Mouse (Mus musculus): Measurements from ENCODE around the gene 1700001P01Rik. TPM values are rescaled to one million over a fixed set of nuclear protein-coding genes. Genes with fewer than 3 reads are reported as not detected.
A peak's percentile ranks its signal among the peaks of the same experiment; 100 is the strongest.
"Not testable (repeated sequence)": the region's sequence is repeated elsewhere in the genome, so short reads cannot be mapped to it uniquely, and the experiment has no call there.

The 1700001P01Rik gene
- total and polyA plus RNA-seq, 2 experiments from 2014 or later: not detected

DNA sequence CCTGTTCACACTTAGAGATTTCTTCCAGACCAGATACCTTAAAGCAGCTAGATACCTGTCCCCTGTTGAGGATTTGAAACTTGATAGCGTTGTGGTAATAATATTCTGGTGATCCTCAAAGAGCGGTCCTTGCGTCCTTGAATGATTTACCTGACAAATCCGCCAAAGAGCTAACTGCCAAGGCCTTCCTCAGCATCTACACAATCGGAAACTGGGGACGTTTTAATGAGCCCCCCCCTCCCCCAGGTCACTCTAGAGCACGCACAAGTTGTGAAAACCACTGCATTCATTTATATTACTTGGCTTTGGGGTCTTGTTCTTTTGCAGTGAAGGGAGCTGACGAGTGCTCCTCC lies 22.3 kb upstream of the 1700001P01Rik start:
- DNase-seq (ENCODE audit: low spot score) (no peak), ATAC-seq (no peak)
- peaks cover 19% of the 10 kb centered on the region for H3K4me1 ChIP-seq (ENCODE audit: insufficient read depth, low read length)
- H3K36me3 ChIP-seq (ENCODE audit: insufficient read depth, low read length): peaks cover 4% of the 10 kb centered on the region; the same call in 1 of the 2 replicates
- H3K9ac ChIP-seq (replicated peaks; ENCODE audit: low read length): no peak overlapping the region
- 41% methylated on average over 8 of the region's 8 CpGs for WGBS
- no peaks in the 10 kb centered on the region for H3K9me3 ChIP-seq (ENCODE audit: low read length)
- H3K4me3 ChIP-seq (ENCODE audit: low read length): peak overlapping the region; percentile 80
- no peaks in the 10 kb centered on the region for H3K27me3 ChIP-seq (ENCODE audit: insufficient read depth, low read length)
- no peak for TF ChIP-seq CTCF (IDR thresholded peaks at IDR 0.05; ENCODE audit: low read depth)
- H3K27ac ChIP-seq: peak overlapping the region; percentile 93
- H3K4me2 ChIP-seq (ENCODE audit: low read depth, low read length): peak overlapping the region; percentile 76

GRCm38 (mm10) chr11:97797369-97798082 lies 21.8 kb upstream of the 1700001P01Rik start:
- Histone ChIP-seq H3K4me1 (ENCODE audit: insufficient read depth, low read length) (peaks cover 16% of the 10 kb centered on the region), H3K27ac (peak overlapping the region; percentile 93; the same call in 1 of the 2 replicates), H3K9me3 (ENCODE audit: low read length) (no peaks in the 10 kb centered on the region), H3K9ac (replicated peaks; ENCODE audit: low read length) (no peak overlapping the region), H3K27me3 (ENCODE audit: insufficient read depth, low read length) (no peaks in the 10 kb centered on the region), H3K36me3 (ENCODE audit: insufficient read depth, low read length) (peaks cover 4% of the 10 kb centered on the region; the same call in 1 of the 2 replicates), H3K4me2 (ENCODE audit: low read depth, low read length) (peak overlapping the region; percentile 76; the same call in 1 of the 2 replicates), H3K4me3 (ENCODE audit: low read length) (peak overlapping the region; percentile 80; the same call in 1 of the 2 replicates)
- ATAC-seq (no peak), DNase-seq (ENCODE audit: low spot score) (no peak)
- 64% methylated on average over 15 of the region's 15 CpGs for WGBS
- no peak for TF ChIP-seq CTCF (IDR thresholded peaks at IDR 0.05; ENCODE audit: low read depth)

GRCm38 (mm10) chr11:97796910-97797309 lies 21.2 kb upstream of the 1700001P01Rik start:
- Histone ChIP-seq H3K36me3 (ENCODE audit: insufficient read depth, low read length) (no peaks in the 10 kb centered on the region), H3K4me3 (ENCODE audit: low read length) (peak overlapping the region; percentile 14; the same call in 1 of the 2 replicates), H3K27me3 (ENCODE audit: insufficient read depth, low read length) (no peaks in the 10 kb centered on the region), H3K4me2 (ENCODE audit: low read depth, low read length) (no peak overlapping the region), H3K9me3 (ENCODE audit: low read length) (no peaks in the 10 kb centered on the region), H3K4me1 (ENCODE audit: insufficient read depth, low read length) (peaks cover 11% of the 10 kb centered on the region), H3K9ac (replicated peaks; ENCODE audit: low read length) (no peak overlapping the region), H3K27ac (no peak overlapping the region)
- peak; percentile 81 for DNase-seq (ENCODE audit: low spot score)
- WGBS: 6% methylated on average over 6 of the region's 6 CpGs
- TF ChIP-seq CTCF (IDR thresholded peaks at IDR 0.05; ENCODE audit: low read depth): peak; percentile 45
- ATAC-seq: no peak

GRCm38 (mm10) chr11:97793165-97793564 lies 17.4 kb upstream of the 1700001P01Rik start:
- Histone ChIP-seq H3K4me3 (ENCODE audit: low read length) (no peak overlapping the region), H3K9ac (replicated peaks; ENCODE audit: low read length) (no peak overlapping the region), H3K9me3 (ENCODE audit: low read length) (no peaks in the 10 kb centered on the region), H3K27ac (no peak overlapping the region), H3K4me1 (ENCODE audit: insufficient read depth, low read length) (no peaks in the 10 kb centered on the region), H3K36me3 (ENCODE audit: insufficient read depth, low read length) (no peaks in the 10 kb centered on the region), H3K27me3 (ENCODE audit: insufficient read depth, low read length) (no peaks in the 10 kb centered on the region), H3K4me2 (ENCODE audit: low read depth, low read length) (no peak overlapping the region)
- DNase-seq (ENCODE audit: low spot score): peak; percentile 78
- no peak for ATAC-seq
- 12% methylated on average over 2 of the region's 2 CpGs for WGBS
- peak; percentile 70 for TF ChIP-seq CTCF (IDR thresholded peaks at IDR 0.05; ENCODE audit: low read depth)

- H3K9ac ChIP-seq (replicated peaks; ENCODE audit: low read length); H3K36me3 ChIP-seq (ENCODE audit: insufficient read depth, low read length); H3K4me3 ChIP-seq (ENCODE audit: low read length); H3K4me1 ChIP-seq (ENCODE audit: insufficient read depth, low read length); H3K27ac ChIP-seq; H3K4me2 ChIP-seq (ENCODE audit: low read depth, low read length); ATAC-seq; DNase-seq (ENCODE audit: low spot score); H3K9me3 ChIP-seq (ENCODE audit: low read length); H3K27me3 ChIP-seq (ENCODE audit: insufficient read depth, low read length): not testable (repeated sequence)
- WGBS: 86% methylated on average over 2 of the region's 2 CpGs
These were observed 15.2 kb upstream of the 1700001P01Rik start for GRCm38 (mm10) chr11:97790778-97791438.

- no peaks in the 10 kb centered on the region for H3K36me3 ChIP-seq (ENCODE audit: insufficient read depth, low read length)
- no peak for TF ChIP-seq CTCF (IDR thresholded peaks at IDR 0.05; ENCODE audit: low read depth)
- H3K4me3 ChIP-seq (ENCODE audit: low read length): no peak overlapping the region
- DNase-seq (ENCODE audit: low spot score) (no peak), ATAC-seq (no peak)
- no peaks in the 10 kb centered on the region for H3K27me3 ChIP-seq (ENCODE audit: insufficient read depth, low read length)
- no peaks in the 10 kb centered on the region for H3K9me3 ChIP-seq (ENCODE audit: low read length)
- 87% methylated on average over 5 of the region's 5 CpGs for WGBS
- H3K4me1 ChIP-seq (ENCODE audit: insufficient read depth, low read length): no peaks in the 10 kb centered on the region
- H3K27ac ChIP-seq: no peak overlapping the region
- no peak overlapping the region for H3K4me2 ChIP-seq (ENCODE audit: low read depth, low read length)
- H3K9ac ChIP-seq (replicated peaks; ENCODE audit: low read length): no peak overlapping the region
These were observed 14.0 kb upstream of the 1700001P01Rik start for GRCm38 (mm10) chr11:97789727-97790126.

DNA sequence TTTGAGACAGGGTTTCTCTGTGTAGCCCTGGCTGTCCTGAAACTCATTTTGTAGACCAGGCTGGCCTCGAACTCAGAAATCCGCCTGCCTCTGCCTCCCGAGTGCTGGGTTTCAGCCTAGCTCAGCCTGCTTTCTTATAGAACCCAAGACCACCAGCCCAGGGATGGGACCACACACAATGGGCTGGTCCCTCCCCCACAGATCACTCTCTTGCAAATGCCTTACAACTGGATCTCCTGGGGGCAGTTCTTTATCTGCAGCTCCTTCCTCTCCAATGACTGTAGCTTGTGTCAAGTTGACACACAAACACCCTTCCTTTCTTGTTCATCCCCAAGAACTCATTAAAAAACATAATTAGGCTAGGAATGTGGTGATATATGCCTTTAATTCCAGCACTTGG lies 12.2 kb upstream of the 1700001P01Rik start:
- Histone ChIP-seq H3K4me3 (ENCODE audit: low read length) (no peak overlapping the region), H3K4me2 (ENCODE audit: low read depth, low read length) (no peak overlapping the region), H3K27ac (no peak overlapping the region), H3K36me3 (ENCODE audit: insufficient read depth, low read length) (no peaks in the 10 kb centered on the region), H3K4me1 (ENCODE audit: insufficient read depth, low read length) (no peaks in the 10 kb centered on the region), H3K9ac (replicated peaks; ENCODE audit: low read length) (no peak overlapping the region), H3K9me3 (ENCODE audit: low read length) (no peaks in the 10 kb centered on the region), H3K27me3 (ENCODE audit: insufficient read depth, low read length) (no peaks in the 10 kb centered on the region)
- no peak for TF ChIP-seq CTCF (IDR thresholded peaks at IDR 0.05; ENCODE audit: low read depth)
- DNase-seq (ENCODE audit: low spot score) (no peak), ATAC-seq (no peak)
- WGBS: 91% methylated on average over 3 of the region's 3 CpGs

Data from hindbrain, postnatal 0 days (tissue).